Mouse (Mus musculus) heart, postnatal 36 days (tissue): ENCODE results near the gene Abcd1. TPM values are rescaled to one million over a fixed set of nuclear protein-coding genes. Genes with fewer than 3 reads are reported as not detected.

Source experiments
- total RNA-seq, 2 experiments: library from RNA; stranded (reverse); gene quantifications; 2 replicates each; pipeline ENCODE4 v1.2.3; 2021

Gene Abcd1
- total RNA-seq, 2 experiments from 2014 or later = 29.6 to 33.6 TPM

Other genes starting within 250 kb of the Abcd1 start
- 100 to 1,000 TPM; 229 to 253 TPM for gene Bgn, start 233.0 kb upstream of the Abcd1 start, total RNA-seq
- under 1 TPM in 1 of 2 experiments, not detected in 1; 0.08 TPM for gene Atp2b3, start 213.5 kb upstream of the Abcd1 start, total RNA-seq
- not detected for gene Dusp9, start 77.2 kb upstream of the Abcd1 start, total RNA-seq
- gene Pnck, start 56.5 kb upstream of the Abcd1 start, total RNA-seq = 1 to 10 TPM; 5.1 to 7.1 TPM
- 100 to 1,000 TPM; 130 to 145 TPM for gene Slc6a8, start 43.4 kb upstream of the Abcd1 start, total RNA-seq
- 10 to 100 TPM; 74.2 to 83.4 TPM for gene Bcap31, start 422 bp upstream of the Abcd1 start, total RNA-seq
- 1 to 10 TPM; 1.6 to 2.1 TPM for gene Plxnb3, start 40.5 kb downstream of the Abcd1 start, total RNA-seq
- gene Srpk3, start 57.8 kb downstream of the Abcd1 start, total RNA-seq = 10 to 100 TPM; 31.0 to 33.7 TPM
- 100 to 1,000 TPM; 621 to 648 TPM for gene Idh3g, start 70.3 kb downstream of the Abcd1 start, total RNA-seq
- gene Ssr4, start 70.4 kb downstream of the Abcd1 start, total RNA-seq = 10 to 100 TPM; 79.0 to 89.6 TPM
- gene Pdzd4, start 108.4 kb downstream of the Abcd1 start, total RNA-seq = 1 to 10 TPM; 1.4 to 1.5 TPM
- not detected for gene Avpr2, start 175.5 kb downstream of the Abcd1 start, total RNA-seq
- gene L1cam, start 179.5 kb downstream of the Abcd1 start, total RNA-seq = 1 to 10 TPM; 2.8 to 4.5 TPM
- gene Arhgap4, start 205.3 kb downstream of the Abcd1 start, total RNA-seq = 1 to 10 TPM; 1.2 to 1.5 TPM
- gene Naa10, start 205.3 kb downstream of the Abcd1 start, total RNA-seq = 10 to 100 TPM; 58.2 to 61.4 TPM
- 1 to 10 TPM; 5.4 to 6.7 TPM for gene Renbp, start 214.3 kb downstream of the Abcd1 start, total RNA-seq
- gene Hcfc1, start 249.8 kb downstream of the Abcd1 start, total RNA-seq = 10 to 100 TPM; 34.3 to 37.2 TPM